Mouse (Mus musculus): ENCODE data around the gene Mycbpap.

The Mycbpap gene

GRCm38 (mm10) chr11:94538733-94539292, 17.3 kb upstream of the Mycbpap start:
- no peak for ATAC-seq (ENCODE audit: insufficient number of reproducible peaks, low FRiP score, low TSS enrichment)

- ATAC-seq (ENCODE audit: insufficient number of reproducible peaks, low FRiP score, low TSS enrichment): no peak
Measured at GRCm38 (mm10) chr11:94533171-94533570, 11.6 kb upstream of the Mycbpap start.

- no peak for ATAC-seq (ENCODE audit: insufficient number of reproducible peaks, low FRiP score, low TSS enrichment)
Measured at GRCm38 (mm10) chr11:94528879-94529278, 7.3 kb upstream of the Mycbpap start.

DNA sequence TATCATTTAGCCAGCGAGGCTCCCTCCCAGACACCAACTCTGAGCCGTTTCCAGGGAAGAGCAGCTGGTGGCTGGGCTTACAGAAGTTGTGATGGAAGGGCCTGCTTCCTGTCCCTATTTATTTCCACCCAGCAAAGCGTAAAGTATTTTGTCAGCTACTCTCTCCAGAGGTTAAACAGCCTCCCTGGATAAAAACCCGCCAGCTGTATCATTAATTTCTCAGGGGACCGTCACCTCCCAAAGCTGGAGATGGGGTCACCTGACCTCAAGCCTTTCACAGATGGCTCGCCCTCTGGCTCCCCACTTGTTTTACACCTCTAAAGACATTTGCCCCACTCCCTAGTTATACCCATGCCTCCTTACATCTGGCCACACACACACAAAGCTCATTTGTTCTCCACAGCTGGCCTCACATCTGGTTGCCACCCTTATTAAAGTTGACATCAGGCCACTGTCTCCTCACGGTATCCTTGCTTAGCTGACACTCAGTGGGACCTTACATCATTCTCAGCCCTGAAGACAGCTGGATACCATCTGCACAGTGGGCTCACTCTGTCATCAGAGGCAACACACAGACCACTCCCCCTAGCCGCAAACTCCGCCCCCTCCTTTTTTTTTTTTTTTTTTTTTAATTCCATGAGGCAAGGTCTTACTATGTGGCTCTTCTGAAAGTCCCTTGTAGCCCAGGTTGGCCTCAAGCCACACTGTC, 4.8 kb upstream of the Mycbpap start:
- no peak for ATAC-seq (ENCODE audit: insufficient number of reproducible peaks, low FRiP score, low TSS enrichment)

DNA sequence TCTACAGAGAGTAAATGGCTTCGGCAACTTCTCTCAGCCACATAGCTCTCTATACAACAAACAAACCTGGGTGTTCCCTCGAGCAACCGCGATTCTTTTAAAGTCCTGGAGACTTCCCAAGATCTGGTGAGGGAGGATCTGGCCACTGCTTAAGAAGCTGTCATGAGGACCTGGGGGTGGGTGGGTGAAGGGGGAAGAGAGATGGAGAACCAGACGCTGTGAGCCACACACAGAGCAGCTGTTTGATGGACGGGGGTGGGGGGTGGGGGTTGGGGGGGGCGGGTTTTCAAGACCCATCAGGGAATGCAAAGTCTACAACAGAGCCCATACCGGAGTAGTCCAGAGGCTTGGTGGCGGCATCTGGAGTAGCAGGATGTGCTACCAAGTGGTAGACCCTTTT, 8.1 kb downstream of the Mycbpap start:
- ATAC-seq (ENCODE audit: insufficient number of reproducible peaks, low FRiP score, low TSS enrichment): no peak

- no peak for ATAC-seq (ENCODE audit: insufficient number of reproducible peaks, low FRiP score, low TSS enrichment)
Measured at GRCm38 (mm10) chr11:94508976-94509375, 12.6 kb downstream of the Mycbpap start.

DNA sequence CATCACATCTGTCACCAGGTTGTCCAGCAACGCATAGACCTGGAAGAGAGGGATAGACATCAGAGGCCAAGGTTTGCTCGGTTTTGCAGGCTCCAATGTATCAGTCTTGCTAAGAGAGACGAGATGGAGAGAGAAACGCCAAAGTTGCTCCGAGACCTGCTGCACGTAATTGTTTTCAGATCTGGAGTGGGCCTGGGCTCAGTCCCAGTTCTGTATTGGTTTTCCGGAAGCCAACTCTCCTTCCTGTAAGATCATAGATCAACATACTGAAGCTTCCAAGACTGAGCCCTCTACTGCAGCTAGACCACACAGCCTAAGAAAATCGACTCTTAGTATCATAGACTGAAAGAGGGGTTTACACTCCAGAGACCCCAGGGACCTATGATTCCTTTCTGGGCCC, 20.1 kb downstream of the Mycbpap start:
- no peak for ATAC-seq (ENCODE audit: insufficient number of reproducible peaks, low FRiP score, low TSS enrichment)

DNA sequence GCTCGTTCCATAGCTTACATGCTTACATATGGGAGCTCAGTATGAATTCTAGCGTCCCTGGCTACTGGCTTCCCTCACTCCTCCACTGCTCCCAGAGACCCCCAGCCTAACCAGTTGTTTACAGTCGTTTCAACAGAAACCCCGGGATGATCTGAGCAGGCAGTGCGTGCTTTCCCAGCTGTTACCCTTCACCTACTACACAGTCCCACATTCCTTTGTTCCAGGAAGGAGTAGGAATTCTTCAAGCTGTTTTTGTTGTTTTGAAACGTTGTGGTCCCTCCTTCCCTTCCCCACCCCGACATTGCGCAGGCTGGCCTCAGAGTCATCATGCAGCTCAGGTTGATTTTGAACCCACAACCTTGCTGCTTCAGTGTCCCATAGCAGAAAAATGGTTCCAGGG, 21.2 kb downstream of the Mycbpap start:
- ATAC-seq (ENCODE audit: insufficient number of reproducible peaks, low FRiP score, low TSS enrichment): no peak

GRCm38 (mm10) chr11:94499661-94500152, 21.8 kb downstream of the Mycbpap start, which contains the start of gene Epn3:
Epn3 (minus strand) TSS chr11:94499974.
- ATAC-seq (ENCODE audit: insufficient number of reproducible peaks, low FRiP score, low TSS enrichment): 0 out of 2 replicates have a peak, but pooled peaks have one; percentile 29

- peak; percentile 85 for ATAC-seq (ENCODE audit: insufficient number of reproducible peaks, low FRiP score, low TSS enrichment)
Measured at GRCm38 (mm10) chr11:94499035-94499434, 22.5 kb downstream of the Mycbpap start.

DNA sequence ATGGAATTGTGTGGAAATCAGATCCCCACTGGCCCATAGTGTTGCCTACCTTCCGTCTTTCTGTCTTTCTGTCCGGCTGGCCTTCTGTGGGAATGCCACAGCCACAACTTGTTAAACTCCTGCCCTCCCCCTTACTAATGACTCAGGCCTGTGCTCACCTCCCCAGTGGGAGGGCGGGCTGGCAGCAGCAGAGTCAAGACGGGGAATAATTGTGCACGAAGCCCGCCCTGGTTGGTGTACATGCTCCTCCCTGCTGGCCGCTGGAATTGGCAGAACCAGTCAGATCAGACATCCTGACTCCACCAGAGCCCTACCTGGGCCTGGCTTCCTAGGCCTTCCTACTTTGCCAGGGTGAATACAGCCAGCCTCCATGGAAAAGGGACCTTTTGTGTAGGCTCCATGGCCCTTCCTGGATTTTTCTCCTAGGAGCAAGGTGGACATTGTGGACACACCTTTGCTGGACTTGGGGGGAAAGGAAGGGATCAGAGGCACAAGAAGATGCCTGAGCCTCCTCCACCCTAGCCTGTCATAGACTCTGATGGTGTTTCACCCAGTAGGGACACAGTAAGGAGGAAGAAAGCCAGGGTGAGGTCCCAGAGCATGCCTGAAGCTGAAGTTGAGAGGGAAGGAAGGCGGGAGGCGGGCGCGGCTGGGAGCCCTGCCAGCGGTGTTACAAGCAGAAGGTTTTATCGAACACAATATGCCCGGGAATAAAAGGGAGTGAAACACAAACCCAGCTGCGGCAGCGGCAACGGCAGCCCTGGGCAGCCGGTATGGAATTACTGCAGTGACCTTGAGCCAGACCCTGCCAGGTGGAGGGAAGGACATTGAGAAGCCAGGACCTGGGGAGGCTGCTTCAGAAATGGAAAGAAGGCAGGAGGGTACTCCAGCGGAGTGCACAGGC, 23.2 kb downstream of the Mycbpap start:
- ATAC-seq (ENCODE audit: insufficient number of reproducible peaks, low FRiP score, low TSS enrichment): peak; percentile 32

DNA sequence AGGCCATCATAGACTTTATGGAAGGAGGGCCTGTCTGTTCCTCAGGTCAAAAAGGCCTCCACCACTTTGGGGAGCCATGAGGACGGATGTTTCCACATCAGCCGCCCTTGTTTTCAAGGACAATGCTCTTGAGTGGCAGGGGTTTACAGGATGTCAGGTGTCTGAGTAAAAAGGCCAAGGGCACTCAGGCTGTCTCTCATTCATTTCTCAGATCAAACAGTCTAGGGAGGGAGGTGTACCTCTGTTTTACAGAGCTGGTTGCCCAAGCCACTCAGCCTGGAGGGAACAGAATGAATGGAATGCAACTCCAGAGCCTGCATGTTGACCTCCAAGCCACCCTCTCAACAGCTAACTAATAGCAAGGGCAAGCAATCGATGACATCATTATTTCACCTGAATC, 26.1 kb downstream of the Mycbpap start:
- no peak for ATAC-seq (ENCODE audit: insufficient number of reproducible peaks, low FRiP score, low TSS enrichment)

DNA sequence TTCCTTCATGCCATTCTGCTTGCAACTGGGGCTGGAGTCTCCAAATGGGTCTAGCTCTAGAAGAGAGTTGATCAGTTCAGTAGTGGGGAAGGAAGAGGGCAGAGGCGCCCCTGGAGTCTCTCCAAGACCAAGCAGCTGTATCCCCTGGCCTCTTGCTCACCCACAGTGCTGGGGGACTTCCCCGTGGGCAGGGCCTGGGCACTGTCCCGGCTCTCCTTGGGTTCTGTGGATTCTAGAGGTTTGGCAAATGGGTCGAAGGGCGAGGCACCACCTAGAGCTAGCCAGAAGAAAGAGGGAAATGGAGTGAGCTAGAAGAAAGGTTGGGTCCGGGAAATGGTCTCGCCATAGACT, 29.8 kb downstream of the Mycbpap start:
- ATAC-seq (ENCODE audit: insufficient number of reproducible peaks, low FRiP score, low TSS enrichment): no peak

DNA sequence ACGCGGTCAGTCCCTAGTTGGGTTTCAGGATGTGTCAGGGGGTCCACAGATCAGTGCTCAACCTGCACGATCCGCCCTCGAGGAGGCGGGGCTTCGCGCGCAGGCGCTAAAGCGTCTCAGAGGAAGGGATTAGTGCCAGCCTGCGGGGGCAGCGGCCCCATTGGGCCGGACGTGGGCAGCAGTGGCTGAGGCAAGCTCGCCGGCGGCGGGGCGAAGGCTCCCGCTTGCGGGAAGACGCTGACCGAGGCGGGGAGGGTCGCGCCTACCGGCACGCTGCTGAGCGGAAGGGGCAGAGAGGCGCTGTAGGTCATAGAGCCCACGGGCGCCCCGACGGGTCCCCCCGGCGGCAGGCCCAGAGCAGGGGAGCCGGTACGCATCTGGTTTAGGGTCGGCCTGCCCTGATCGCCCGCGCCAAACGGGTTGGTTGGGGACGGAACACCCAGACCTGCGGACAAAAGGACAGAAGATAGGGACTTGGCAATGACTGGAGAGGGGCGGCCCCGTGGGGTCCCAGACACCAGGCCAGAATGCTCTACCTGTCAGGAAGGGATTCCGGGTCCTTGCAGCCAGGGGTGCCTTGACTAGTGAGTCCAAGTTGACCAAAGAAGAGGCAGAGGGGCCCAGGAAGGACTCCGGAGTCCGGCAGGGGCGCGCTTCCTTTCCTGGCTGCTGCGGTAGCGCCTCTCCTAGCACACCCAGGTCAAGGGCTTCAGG, 30.4 kb downstream of the Mycbpap start:
- no peak for ATAC-seq (ENCODE audit: insufficient number of reproducible peaks, low FRiP score, low TSS enrichment)

GRCm38 (mm10) chr11:94489745-94490144, 31.8 kb downstream of the Mycbpap start:
- ATAC-seq (ENCODE audit: insufficient number of reproducible peaks, low FRiP score, low TSS enrichment): no peak

GRCm38 (mm10) chr11:94488767-94489533, 32.6 kb downstream of the Mycbpap start:
- ATAC-seq (ENCODE audit: insufficient number of reproducible peaks, low FRiP score, low TSS enrichment): no peak

- ATAC-seq (ENCODE audit: insufficient number of reproducible peaks, low FRiP score, low TSS enrichment): peak; percentile 33; the same call in 1 of the 2 replicates
Measured at GRCm38 (mm10) chr11:94486001-94486400, 35.5 kb downstream of the Mycbpap start, which contains the start of gene Spata20. Spata20 (minus strand) TSS chr11:94486179.

DNA sequence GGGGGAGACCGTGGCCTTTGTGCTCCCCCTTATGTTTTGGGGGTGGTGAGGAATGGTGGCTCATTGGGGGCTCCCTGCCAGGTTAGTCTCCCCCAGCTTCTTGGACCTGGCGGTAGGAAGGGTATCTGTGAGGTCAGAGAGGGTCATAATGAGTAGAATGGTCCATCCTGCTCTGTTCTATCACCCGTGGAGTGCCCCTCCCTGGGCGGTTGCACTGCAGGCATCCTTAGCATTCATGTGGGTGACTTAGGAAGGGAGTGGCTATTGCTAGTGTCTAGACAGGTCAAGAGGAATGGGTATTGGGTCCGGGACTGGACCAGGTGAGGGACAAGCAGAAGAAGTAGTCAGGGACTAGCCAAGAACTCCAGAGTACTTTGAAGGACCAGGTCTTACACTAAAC, 36.3 kb downstream of the Mycbpap start:
- no peak for ATAC-seq (ENCODE audit: insufficient number of reproducible peaks, low FRiP score, low TSS enrichment)

GRCm38 (mm10) chr11:94484636-94485035, 36.9 kb downstream of the Mycbpap start:
- no peak for ATAC-seq (ENCODE audit: insufficient number of reproducible peaks, low FRiP score, low TSS enrichment)

GRCm38 (mm10) chr11:94483921-94484320, 37.6 kb downstream of the Mycbpap start:
- no peak for ATAC-seq (ENCODE audit: insufficient number of reproducible peaks, low FRiP score, low TSS enrichment)

Measured in cerebellum, adult (tissue).